Mouse (Mus musculus) stomach, embryonic 14.5 days (tissue): ENCODE data around the gene Prss12. TPM values are rescaled to one million over a fixed set of nuclear protein-coding genes. Genes with fewer than 3 reads are reported as not detected.

Source experiments
- polyA plus RNA-seq: library from polyadenylated mRNA; unstranded; fragments of >200 nt; fragmentation: Nextera tagmentation; extraction: Ambion mirVana; gene quantifications from 2 replicates; pipeline ENCODE4 v1.2.1, GENCODE M21; 2014

Gene Prss12
- polyA plus RNA-seq, 1 experiment from 2014 or later, result 1.7 TPM

Other genes starting within 250 kb of the Prss12 start
- 39.9 and 43.6 TPM in 2 replicates for gene Synpo2, start 210.8 kb upstream of the Prss12 start, polyA plus RNA-seq
- 96.9 and 115 TPM in 2 replicates for gene Sec24d, start 179.5 kb upstream of the Prss12 start, polyA plus RNA-seq
- 21.3 and 22.0 TPM in 2 replicates for gene Mettl14, start 60.8 kb upstream of the Prss12 start, polyA plus RNA-seq
- 7.8 and 7.9 TPM in 2 replicates for gene Ndst3, start 243.9 kb downstream of the Prss12 start, polyA plus RNA-seq